Mouse (Mus musculus) thymus, postnatal 25 days (tissue): ENCODE measurements around the gene Tbc1d1.

Source experiments
- DNase-seq: peaks from one replicate; pipeline ENCODE4 v3.0.0; 2022

Tbc1d1 gene

DNA sequence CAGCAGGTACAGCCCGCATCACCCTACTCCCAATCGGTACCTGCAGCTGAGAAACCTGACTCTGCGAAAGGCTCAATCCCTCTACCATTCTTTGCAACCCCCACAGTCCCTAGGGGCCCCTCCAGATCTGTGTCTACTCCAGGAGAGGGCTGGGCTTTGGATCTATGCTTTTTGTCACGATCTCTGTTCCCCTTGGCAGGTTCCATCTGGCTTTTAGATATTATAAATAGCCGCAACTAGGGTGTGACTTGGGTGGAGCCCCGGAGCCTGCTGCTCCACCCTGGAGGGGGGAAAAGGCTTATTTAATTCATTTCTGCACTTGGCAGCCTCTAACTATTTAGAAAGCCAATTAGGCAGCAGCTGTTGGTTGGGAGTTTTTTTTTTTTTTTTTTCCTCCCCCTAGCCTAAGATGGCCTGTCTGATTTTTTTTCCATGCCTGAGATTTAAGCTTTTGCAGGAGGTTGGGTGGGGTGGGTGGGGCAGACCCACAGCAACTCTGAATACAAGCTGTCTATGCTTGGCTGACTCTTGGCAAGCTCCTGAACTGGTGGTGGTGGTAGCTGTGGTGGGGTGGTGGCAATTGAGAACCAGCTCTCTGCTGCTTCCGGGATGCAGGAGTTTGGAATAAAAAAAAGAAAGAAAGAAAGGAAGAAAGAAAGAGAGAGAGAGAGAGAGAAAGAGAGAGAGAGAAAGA, 208.5 kb downstream of the Tbc1d1 start:
- DNase-seq, result no peak

DNA sequence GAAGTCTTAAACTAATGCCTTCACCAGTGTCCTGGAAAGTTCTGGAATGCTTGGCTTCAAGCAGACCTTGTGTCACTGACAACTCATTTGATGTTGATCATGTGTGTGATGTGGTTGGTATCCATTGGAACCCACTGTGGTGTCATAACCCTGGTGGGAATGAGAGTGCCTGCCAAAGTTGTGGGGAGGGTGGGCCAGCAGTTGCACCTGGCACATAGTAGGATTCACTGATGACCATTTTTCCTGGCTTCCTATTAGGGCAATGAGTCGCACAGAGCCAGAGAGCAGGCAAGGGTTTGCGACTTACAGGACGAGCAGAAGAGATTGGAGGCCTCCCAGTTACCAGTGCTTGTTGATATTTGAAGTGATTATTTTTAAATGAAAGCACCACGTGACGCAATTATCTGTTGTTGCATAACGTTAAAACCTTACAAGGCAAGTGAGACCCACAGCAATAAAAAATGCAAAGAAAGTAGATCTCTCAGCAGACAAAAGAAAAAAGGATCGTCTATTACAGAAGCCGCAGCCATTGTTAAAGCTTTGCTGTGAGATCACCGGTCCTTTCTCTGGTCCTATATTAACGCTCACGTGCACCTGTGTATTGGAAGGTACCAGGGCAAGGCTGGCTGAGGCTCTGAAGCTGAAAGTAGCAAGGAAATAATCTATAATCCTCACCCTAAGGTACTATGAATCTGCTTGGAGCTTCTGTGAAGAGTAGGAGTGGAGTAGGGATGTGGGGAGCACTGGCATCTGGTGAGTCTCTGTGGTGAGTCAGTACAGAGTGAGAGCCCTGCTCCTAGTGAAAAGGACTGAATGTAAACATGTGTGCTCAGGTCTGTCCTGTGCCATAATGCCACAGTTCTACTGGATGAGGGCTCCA, 209.3 kb downstream of the Tbc1d1 start:
- no peak for DNase-seq

DNA sequence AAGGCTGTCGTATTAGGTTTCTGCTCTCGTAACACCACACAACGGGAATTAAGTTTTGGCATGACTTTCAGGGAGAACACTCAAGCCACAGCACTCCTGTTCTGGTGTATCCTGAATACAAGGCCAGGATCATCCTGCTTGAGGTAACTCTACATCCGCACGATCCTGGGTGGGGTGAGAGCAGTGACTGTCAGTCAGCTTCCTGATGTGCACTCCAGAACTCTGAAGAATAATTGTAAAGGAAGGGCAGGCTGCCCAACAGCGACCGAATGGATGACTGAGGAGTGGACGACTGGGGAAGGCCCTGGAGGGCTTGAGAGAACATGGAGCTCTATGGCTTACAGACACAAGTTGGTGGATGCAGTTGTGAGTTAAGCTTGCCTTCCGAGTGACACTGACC, 210.0 kb downstream of the Tbc1d1 start:
- DNase-seq, result no peak

DNA sequence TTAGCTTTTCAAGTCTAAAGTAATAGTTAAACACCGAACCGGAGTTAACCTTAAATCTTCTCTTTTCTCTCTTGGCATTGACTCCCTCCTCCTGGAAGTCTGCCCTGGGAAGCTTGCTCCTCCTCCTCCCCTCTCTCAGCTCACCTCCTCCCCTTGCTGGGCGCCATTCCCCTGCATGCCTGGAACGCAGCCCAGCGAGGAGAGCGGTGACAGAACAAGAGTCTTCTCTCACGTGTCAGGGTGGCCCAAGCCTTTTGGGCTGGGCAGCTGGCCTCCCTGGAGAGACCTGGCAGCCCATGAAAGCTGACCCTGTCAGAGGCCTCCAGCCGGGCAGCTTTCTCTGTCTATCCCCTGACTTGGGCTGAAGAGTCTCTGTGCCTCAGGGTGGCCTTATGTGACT, 211.3 kb downstream of the Tbc1d1 start:
- no peak for DNase-seq

DNA sequence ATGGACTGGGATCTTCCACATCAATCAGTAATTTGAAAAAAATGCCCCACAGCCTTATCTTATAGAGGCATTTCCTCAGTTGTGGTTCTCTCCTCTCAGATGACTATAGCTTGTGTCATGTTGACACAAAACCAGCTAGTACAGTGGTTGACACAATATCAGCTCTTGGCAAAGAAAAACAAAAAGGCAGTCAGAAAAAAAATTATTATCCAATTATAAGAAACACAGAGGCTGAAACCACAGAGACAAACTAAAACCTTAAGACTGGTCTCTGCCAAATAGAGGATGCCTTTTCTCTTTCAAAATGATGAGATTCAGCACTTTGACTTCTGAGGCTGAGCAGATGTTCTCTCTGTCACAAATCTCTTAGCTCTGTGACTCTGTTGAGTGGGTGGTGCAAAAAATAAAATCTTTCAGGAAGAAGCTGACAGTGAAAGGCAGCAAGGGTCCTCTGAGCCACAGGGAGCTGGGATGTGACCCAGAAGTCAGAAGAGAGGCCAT, 215.3 kb downstream of the Tbc1d1 start:
- DNase-seq, result no peak

DNA sequence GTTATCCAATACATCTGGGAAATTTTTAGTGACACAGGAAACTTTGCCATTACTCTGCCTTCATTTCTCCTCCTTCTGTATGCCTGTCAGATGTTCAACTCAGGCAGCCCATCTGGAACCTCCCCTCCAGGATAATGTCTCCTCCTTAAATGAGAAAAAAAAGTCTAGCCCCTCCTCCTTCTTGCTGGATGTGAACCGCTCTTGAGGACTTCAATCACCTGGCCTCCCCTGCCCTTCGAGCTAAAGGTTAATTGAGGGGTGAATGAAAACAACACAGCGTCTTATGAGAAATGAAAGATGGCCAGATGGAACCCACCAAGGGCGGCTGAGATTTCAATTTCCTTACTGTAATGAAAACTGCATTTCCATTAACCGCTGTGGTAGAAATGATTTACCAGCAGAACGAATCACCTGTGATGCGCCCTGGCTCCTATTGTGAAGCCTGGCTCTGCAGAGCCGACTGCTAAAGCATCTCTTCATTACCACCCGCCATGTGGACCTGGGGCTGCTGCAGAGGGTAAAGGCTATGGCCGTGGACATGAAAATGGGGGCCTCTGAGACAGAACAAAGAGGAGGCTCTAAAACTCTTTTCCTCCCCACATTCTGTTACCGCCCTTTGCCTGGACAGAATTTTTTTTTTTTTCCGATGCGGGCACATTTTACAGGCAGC, 216.3 kb downstream of the Tbc1d1 start:
- no peak for DNase-seq

DNA sequence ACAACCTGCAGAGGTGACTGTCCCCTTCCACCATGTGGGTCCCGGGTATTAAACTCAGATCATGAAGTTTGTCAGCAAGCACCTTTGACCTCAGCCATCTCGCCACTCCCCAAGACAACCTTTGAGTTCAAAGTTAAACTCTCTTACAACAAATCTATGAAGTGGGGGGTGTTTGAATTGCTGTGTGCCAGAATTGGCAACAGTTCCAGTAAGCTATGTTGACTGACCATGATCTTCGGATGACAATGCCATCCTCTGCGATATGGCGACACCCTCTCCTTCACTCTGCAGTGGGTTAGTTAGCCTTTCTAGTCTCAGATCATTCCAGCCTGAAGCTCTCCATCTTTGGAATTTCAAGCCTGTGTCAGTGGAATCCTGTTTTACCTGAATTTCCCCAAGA, 217.6 kb downstream of the Tbc1d1 start:
- no peak for DNase-seq

DNA sequence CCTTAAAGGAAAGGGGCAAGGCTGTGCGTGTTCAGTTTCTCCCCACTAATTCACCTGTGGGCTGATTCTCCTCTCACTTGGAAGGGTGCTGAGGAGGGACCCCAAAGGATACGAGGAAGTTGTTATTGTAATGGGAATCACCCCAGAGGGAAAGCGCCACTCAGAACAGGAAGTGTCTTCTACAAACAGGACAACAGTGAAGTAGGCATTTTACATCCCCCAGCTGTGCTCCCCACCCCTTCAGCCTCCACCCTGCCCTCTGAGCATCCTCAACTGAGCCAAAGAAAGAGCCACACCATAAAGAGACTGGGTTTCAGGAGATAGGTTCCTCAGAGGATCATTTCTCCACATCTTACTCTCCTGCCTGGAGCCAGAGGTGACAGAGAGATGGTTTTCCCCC, 219.7 kb downstream of the Tbc1d1 start:
- DNase-seq, result peak; percentile 41

DNA sequence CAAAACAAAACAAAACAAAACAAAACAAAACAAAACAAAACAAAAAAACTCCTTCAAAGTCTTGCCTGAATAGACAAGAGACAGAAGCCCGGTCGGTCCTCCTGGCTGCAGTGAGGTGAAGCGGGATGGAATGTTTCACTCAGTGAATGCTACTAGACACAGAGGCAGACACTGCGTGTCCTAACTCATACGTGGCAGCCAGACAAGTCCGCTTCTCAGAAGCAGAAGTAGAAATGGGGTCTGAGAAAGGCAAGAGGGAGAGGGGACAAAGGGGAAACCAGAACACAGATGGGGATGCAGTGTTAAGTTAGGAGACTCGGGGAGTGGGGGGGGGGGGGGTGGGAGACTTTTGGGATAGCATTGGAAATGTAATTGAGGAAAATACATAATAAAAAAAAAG, 220.4 kb downstream of the Tbc1d1 start:
- no peak for DNase-seq

DNA sequence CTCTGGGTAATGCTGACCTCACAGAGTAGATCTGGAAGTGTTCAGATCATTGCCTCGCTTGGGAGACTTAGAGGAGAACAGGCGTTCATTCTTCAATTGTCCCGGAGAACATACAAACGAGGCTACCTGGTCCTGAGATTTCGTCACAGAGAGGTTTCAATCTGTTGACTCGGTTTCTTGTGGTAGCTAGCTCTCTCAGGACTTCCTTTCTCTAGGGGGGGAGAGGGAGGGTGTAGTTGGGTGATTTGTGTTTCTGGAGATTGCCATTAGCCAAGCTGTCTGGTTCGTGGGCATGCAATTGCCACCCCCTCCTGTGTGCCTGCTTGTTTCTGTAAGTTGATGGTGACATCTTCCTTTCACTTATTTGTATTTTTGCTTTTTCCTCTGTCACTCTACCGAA, 221.6 kb downstream of the Tbc1d1 start:
- DNase-seq, result no peak

DNA sequence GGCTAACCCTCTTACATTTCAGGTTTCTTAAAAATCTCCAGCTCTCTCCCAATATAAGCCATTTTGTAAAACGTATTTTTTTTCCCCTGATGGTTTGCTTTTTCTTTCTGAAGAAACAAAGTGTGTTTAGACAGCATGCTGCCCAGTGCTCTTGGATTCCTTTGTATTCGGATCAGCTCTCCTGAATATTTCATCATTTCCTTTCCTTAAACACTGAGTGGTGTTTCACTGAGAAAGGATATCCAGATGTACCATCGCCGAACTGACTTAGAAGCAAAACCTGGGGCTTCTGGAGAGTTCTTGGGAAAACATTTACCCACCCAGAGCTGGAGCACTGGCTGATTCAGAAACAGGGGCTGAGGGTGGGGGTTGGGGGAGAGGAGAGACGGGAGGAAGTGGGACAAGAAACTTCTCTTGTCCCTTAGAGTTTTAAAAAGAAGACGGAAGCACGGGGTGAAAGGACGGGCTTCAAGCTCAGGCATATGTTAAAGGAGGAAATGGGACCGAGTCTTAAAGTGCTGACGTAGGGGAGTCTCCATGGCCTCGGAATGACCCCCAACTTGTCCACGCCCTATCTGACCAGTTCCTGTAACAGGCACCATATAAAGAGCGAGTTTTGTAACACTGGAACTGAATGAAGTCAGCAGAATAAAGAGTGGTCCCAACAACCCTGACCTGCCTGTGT, 222.6 kb downstream of the Tbc1d1 start:
- peak; percentile 18 for DNase-seq

DNA sequence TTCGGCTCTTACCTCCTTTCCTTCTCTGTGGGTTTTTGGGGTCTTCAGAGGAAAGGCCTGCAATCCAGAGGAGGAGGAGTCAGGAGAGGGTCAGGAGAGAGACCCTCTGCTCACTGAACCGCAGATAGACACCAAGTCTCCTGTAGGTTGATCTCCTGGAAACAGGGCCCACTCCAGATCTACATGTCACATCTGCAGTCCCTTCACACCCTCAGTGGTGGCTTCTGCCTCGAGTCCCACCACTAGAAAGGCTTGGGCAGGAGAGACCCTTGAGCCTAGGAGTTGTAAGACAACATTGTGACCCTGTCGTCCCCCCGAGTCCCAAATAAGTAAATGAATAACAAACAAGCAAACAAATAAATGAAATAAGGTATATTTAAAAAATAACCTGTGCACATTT, 223.7 kb downstream of the Tbc1d1 start:
- DNase-seq, result no peak

DNA sequence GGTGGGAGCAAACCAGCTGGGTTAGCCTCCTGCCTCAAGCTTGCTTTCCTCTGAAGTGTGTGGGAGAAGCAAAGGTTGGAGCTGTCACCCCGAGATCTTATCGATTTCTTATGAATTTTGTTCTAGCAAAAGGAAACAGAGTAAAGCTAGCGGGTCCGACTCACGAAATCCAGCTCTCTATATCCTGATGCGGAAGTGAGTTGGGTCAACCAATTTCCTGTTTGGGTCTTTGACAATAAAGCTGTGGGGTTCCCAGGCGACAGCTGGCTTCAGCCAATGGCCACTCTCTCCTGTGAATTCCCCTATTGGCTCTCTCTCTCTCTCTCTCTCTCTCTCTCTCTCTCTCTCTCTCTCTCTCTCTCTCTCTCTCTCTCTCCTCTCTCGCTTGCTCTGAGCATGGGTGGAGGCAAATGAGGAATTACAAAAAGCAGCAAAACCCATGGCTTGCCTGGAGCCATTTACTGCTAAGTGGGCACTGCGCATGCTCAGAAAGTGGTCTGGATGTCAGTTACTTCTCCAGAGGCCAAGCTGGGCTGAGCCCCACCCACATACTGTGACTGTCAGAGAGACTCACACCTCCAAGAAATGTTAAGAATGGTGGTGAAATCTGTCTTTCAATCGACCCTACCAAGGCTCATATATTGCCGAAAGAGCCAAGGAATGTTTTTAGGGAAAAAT, 224.7 kb downstream of the Tbc1d1 start:
- peak; percentile 34 for DNase-seq

DNA sequence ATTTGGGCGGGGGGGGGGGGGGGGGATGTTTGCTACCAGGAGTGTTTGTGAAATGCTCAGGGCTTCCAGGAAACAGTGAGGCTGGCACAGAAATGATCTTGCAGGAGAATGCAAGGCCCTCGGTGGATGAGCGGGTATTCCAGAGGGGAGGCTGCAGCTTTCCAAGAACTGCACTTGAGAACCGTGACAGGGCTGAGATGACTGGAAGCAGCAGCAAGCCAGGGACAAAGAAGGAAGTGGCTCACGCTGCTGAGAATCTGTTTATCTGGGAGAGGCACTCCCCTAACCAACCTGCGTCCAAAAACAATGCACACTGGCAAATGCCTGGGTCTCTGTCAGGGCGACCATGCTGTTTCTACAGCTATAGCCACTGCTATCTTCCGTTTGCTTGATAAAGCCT, 225.4 kb downstream of the Tbc1d1 start:
- DNase-seq, result no peak

DNA sequence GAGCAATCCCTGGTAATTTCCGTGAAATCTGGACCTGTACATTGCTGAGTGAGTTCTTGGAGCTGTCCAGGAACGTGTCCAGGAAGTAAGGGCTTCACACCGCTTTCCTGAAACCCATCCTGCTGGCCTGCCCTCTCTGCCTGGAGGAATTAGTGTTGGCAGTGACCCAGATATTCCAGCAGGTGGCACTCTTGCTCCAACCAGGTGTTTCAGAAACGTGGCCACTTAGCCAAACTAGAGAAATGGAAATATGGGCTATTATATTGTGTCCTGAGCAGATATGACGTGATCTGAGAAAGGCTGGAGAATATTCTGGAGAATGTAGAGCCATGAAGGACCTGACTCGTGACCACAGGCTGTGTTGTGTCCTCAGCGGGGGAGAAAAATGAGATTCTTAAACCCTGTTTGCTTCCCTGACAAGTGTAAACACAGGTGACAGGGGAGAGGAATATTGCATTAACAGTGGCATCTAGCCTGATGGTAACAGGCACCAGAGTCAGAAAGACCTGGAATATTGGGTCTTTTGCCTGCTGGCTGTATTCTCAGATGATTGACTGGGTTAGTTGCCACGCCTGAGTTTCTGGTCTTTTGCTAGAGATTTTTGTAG, 226.4 kb downstream of the Tbc1d1 start:
- peak; percentile 85 for DNase-seq

DNA sequence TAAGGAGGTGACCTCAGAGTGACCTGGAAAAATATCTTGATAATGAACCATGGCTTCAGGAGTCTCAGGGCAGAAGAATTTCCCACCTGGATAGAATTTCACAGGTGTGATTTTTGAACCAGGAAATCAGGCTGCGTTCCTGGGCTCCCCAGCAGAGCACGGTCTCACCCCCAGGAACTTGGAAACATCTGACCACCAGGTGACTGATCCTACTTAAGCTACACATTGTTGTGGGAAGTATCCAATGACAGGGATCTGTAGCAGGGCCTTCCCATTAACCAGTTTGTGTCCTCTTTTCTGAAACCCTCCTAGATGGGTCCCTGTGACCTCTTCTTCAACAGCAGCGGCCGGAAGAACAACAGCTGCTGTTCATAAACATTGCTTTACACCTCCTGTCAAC, 227.1 kb downstream of the Tbc1d1 start:
- no peak for DNase-seq

DNA sequence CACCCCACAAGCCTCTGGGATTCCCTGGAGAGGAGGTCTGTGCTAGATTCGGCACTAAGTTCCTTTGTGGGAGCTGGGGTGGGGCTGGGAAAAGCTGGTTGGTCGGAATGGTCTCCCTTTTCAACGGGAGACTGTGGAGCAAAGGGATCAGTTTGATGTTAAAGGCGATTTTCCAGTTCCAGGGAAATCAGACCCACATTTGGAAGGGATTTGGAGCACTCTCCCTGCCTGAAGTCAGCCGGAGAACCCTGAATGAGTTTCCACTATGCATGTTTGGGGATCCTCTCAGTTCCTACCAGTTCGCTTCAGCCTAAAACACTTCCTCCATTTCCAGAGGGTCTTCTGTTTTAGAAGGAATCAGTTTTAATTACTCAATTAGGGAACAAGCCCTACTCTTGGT, 228.4 kb downstream of the Tbc1d1 start:
- no peak for DNase-seq

DNA sequence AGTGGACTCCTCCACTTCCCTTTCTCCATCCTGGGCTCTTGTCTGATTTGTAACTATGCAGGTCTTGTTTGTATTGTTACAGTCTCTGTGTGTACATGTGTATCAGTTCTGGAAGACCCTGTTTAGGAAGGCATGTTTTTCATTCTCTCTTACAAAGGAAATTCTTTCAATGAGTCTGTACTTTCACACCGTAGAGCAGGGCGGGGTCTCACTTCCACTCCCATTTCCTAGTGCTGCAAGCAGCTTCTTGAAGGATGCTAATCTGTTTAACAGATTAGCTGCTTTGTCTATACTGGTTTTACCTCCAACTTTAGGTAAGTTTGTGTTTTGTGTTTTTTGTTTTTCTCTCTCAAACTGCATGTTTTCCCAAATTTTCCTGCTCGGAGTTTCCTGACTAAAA, 230.9 kb downstream of the Tbc1d1 start:
- DNase-seq, result no peak

DNA sequence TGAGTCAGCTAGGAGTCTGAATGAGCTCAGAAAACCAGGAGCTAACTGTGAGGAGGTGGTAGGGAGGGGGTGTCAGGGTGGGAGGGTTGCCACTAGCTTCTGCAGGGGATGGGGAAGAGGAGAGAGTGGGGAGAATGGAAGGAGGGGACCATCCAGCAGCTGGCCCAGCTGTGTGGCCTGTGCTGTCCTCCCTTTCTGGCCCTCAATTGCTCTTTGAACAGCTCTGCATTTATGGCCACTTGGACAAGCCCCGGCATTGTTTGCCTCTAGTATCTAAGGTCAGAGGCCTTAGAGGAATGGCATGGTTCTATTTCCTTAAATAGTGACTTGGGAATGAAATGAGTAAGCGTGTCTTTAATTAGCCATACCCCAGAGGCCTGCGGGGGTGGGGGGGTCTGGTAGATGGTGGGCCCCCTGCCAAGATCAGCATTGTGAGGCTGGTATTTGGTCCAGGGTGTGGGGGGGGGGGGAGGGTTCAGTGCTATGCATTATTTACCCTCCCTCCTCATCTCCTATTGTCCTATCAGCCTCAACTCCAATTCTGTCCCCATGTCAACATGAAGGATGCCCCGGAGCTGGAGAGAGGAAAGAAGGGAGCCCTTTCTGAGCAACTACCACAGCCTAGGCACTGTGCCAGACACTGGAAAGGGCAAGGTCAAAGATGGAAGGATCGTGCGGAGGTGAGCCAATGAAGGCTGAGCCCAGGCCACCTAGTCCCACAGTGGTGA, 233.3 kb downstream of the Tbc1d1 start:
- DNase-seq, result no peak

DNA sequence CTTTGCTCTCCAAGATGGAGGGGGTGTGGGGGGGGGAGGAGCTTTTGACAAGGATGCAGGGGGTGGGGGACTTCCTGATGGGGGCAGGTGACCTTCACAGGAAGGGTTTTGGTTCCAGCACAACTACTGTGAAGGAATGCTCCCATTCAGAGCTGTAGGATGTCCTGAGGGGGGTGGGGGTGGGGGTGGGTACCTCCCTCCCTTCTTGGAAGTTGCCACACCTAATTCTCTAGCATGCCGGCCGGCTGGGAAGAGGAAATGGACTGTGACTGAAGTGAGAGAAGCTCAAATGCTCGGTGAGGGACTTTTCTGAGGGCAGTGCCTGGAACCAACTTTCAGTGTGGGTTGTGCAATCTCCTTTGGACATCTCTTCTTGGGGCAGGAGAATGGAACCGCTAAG, 235.2 kb downstream of the Tbc1d1 start:
- no peak for DNase-seq

DNA sequence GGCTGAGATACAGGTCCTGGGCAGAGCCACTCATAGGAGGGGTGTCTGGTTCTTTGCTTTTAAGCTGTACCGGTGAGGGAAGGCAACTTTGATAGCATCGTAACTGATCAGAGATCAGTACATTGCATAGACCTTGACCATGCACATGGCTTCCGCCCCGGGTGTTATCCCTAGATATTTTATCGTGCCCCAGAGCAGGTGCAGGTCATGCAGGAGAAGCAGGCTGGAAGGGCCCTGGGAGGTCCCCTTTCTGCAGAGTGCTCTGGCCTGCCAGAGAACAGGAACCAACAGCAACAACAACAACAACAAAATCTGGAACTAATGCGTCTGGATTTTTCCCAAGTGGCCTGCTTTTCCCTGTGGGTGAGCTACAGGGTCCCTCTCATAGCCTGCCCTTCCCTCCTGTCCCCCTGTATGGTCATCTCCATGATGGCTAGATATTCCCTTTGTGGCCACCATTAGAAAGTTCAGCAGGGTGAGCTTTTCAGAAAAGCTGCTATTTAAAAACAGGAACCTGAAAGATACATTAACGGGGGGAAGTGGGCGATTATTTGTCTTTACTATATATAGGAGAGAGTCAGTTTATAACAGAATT, 236.4 kb downstream of the Tbc1d1 start:
- DNase-seq, result no peak
